Mouse (Mus musculus): ENCODE results near the gene Sar1a. TPM values are rescaled to one million over a fixed set of nuclear protein-coding genes. Genes with fewer than 3 reads are reported as not detected.

The Sar1a gene
- polyA plus RNA-seq, 1 experiment from 2014 or later = 185 TPM

- Histone ChIP-seq H3K4me1 (ENCODE audit: control insufficient read depth, insufficient read depth, low read length) (no peaks in the 10 kb centered on the region), H3K4me3 (ENCODE audit: low read depth, low read length) (no peak overlapping the region), H3K9ac (replicated peaks; ENCODE audit: low read depth, low read length) (no peak overlapping the region), H3K27me3 (ENCODE audit: control insufficient read depth, insufficient read depth, low read length) (no peaks in the 10 kb centered on the region), H3K36me3 (ENCODE audit: control insufficient read depth, insufficient read depth, low read length) (peaks cover 45% of the 10 kb centered on the region), H3K27ac (ENCODE audit: low read depth, low read length) (no peak overlapping the region), H3K4me2 (ENCODE audit: low read depth, low read length) (no peak overlapping the region), H3K9me3 (ENCODE audit: control insufficient read depth, low read length) (no peaks in the 10 kb centered on the region)
- no peak for ATAC-seq (ENCODE audit: low read depth)
Measured at GRCm38 (mm10) chr10:61669896-61670295, 10.2 kb upstream of the Sar1a start.

- H3K27ac ChIP-seq (ENCODE audit: low read depth, low read length) = no peak overlapping the region
- WGBS = 97% methylated on average over 3 of the region's 3 CpGs
- H3K27me3 ChIP-seq (ENCODE audit: control insufficient read depth, insufficient read depth, low read length) = no peaks in the 10 kb centered on the region
- H3K9me3 ChIP-seq (ENCODE audit: control insufficient read depth, low read length) = no peaks in the 10 kb centered on the region
- ATAC-seq (ENCODE audit: low read depth) = no peak
- H3K4me1 ChIP-seq (ENCODE audit: control insufficient read depth, insufficient read depth, low read length) = no peaks in the 10 kb centered on the region
- no peak overlapping the region for H3K4me2 ChIP-seq (ENCODE audit: low read depth, low read length)
- no peak overlapping the region for H3K9ac ChIP-seq (replicated peaks; ENCODE audit: low read depth, low read length)
- no peak overlapping the region for H3K4me3 ChIP-seq (ENCODE audit: low read depth, low read length)
- peaks cover 41% of the 10 kb centered on the region for H3K36me3 ChIP-seq (ENCODE audit: control insufficient read depth, insufficient read depth, low read length)
Measured at GRCm38 (mm10) chr10:61670758-61671157, 9.3 kb upstream of the Sar1a start.

GRCm38 (mm10) chr10:61675935-61676334 lies 4.2 kb upstream of the Sar1a start:
- no peak overlapping the region for H3K4me3 ChIP-seq (ENCODE audit: low read depth, low read length)
- no peak overlapping the region for H3K9ac ChIP-seq (replicated peaks; ENCODE audit: low read depth, low read length)
- H3K9me3 ChIP-seq (ENCODE audit: control insufficient read depth, low read length) = no peaks in the 10 kb centered on the region
- H3K27me3 ChIP-seq (ENCODE audit: control insufficient read depth, insufficient read depth, low read length) = no peaks in the 10 kb centered on the region
- no peak overlapping the region for H3K27ac ChIP-seq (ENCODE audit: low read depth, low read length)
- 90% methylated on average over 3 of the region's 3 CpGs for WGBS
- H3K36me3 ChIP-seq (ENCODE audit: control insufficient read depth, insufficient read depth, low read length) = peaks cover 23% of the 10 kb centered on the region
- no peak overlapping the region for H3K4me2 ChIP-seq (ENCODE audit: low read depth, low read length)
- ATAC-seq (ENCODE audit: low read depth) = no peak
- H3K4me1 ChIP-seq (ENCODE audit: control insufficient read depth, insufficient read depth, low read length) = peaks cover 2% of the 10 kb centered on the region

GRCm38 (mm10) chr10:61679545-61679944 lies 554 bp upstream of the Sar1a start:
- Histone ChIP-seq H3K27ac (ENCODE audit: low read depth, low read length) (peak overlapping the region; percentile 82), H3K4me2 (ENCODE audit: low read depth, low read length) (peak overlapping the region; percentile 92), H3K36me3 (ENCODE audit: control insufficient read depth, insufficient read depth, low read length) (peaks cover 7% of the 10 kb centered on the region; the same call in 1 of the 2 replicates), H3K27me3 (ENCODE audit: control insufficient read depth, insufficient read depth, low read length) (no peaks in the 10 kb centered on the region), H3K9ac (replicated peaks; ENCODE audit: low read depth, low read length) (peak overlapping the region; percentile 94), H3K4me1 (ENCODE audit: control insufficient read depth, insufficient read depth, low read length) (peaks cover 11% of the 10 kb centered on the region), H3K9me3 (ENCODE audit: control insufficient read depth, low read length) (no peaks in the 10 kb centered on the region), H3K4me3 (ENCODE audit: low read depth, low read length) (peak overlapping the region; percentile 96)
- WGBS = 39% methylated on average over 9 of the region's 9 CpGs
- ATAC-seq (ENCODE audit: low read depth) = peak; percentile 15

GRCm38 (mm10) chr10:61689405-61689804 lies 9.3 kb downstream of the Sar1a start:
- no peak for ATAC-seq (ENCODE audit: low read depth)
- H3K27ac ChIP-seq (ENCODE audit: low read depth, low read length) = no peak overlapping the region
- H3K4me1 ChIP-seq (ENCODE audit: control insufficient read depth, insufficient read depth, low read length) = no peaks in the 10 kb centered on the region
- H3K9me3 ChIP-seq (ENCODE audit: control insufficient read depth, low read length) = no peaks in the 10 kb centered on the region
- peaks cover 59% of the 10 kb centered on the region for H3K36me3 ChIP-seq (ENCODE audit: control insufficient read depth, insufficient read depth, low read length)
- H3K4me2 ChIP-seq (ENCODE audit: low read depth, low read length) = no peak overlapping the region
- H3K4me3 ChIP-seq (ENCODE audit: low read depth, low read length) = no peak overlapping the region
- H3K9ac ChIP-seq (replicated peaks; ENCODE audit: low read depth, low read length) = no peak overlapping the region
- 91% methylated on average over 8 of the region's 8 CpGs for WGBS
- H3K27me3 ChIP-seq (ENCODE audit: control insufficient read depth, insufficient read depth, low read length) = no peaks in the 10 kb centered on the region

- WGBS = 73% methylated on average over 4 of the region's 4 CpGs
- Histone ChIP-seq H3K9ac (replicated peaks; ENCODE audit: low read depth, low read length) (no peak overlapping the region), H3K4me3 (ENCODE audit: low read depth, low read length) (no peak overlapping the region), H3K27ac (ENCODE audit: low read depth, low read length) (no peak overlapping the region), H3K36me3 (ENCODE audit: control insufficient read depth, insufficient read depth, low read length) (peaks cover 31% of the 10 kb centered on the region), H3K4me1 (ENCODE audit: control insufficient read depth, insufficient read depth, low read length) (peaks cover 13% of the 10 kb centered on the region), H3K27me3 (ENCODE audit: control insufficient read depth, insufficient read depth, low read length) (no peaks in the 10 kb centered on the region), H3K9me3 (ENCODE audit: control insufficient read depth, low read length) (no peaks in the 10 kb centered on the region), H3K4me2 (ENCODE audit: low read depth, low read length) (no peak overlapping the region)
- no peak for ATAC-seq (ENCODE audit: low read depth)
Measured at GRCm38 (mm10) chr10:61693563-61693962, 13.5 kb downstream of the Sar1a start.

GRCm38 (mm10) chr10:61694870-61695670 lies 15.0 kb downstream of the Sar1a start, which contains the start of gene Tysnd1:
Gene Tysnd1 (plus strand): TSS chr10:61695514.
- peak; percentile 97 for ATAC-seq (ENCODE audit: low read depth)
- Histone ChIP-seq H3K36me3 (ENCODE audit: control insufficient read depth, insufficient read depth, low read length) (peaks cover 25% of the 10 kb centered on the region), H3K27ac (ENCODE audit: low read depth, low read length) (peak within 1 kb of the TSS; percentile 76), H3K4me2 (ENCODE audit: low read depth, low read length) (peak within 1 kb of the TSS; percentile 100), H3K9ac (replicated peaks; ENCODE audit: low read depth, low read length) (peak within 1 kb of the TSS; percentile 65), H3K4me1 (ENCODE audit: control insufficient read depth, insufficient read depth, low read length) (peaks cover 13% of the 10 kb centered on the region), H3K9me3 (ENCODE audit: control insufficient read depth, low read length) (no peaks in the 10 kb centered on the region), H3K4me3 (ENCODE audit: low read depth, low read length) (peak within 1 kb of the TSS; percentile 76), H3K27me3 (ENCODE audit: control insufficient read depth, insufficient read depth, low read length) (no peaks in the 10 kb centered on the region)
- under 1% methylated on average over 42 of the region's 42 CpGs for WGBS

GRCm38 (mm10) chr10:61695703-61696559 lies 15.8 kb downstream of the Sar1a start:
- Histone ChIP-seq H3K27ac (ENCODE audit: low read depth, low read length) (peak overlapping the region; percentile 76), H3K9me3 (ENCODE audit: control insufficient read depth, low read length) (no peaks in the 10 kb centered on the region), H3K4me1 (ENCODE audit: control insufficient read depth, insufficient read depth, low read length) (peaks cover 13% of the 10 kb centered on the region), H3K36me3 (ENCODE audit: control insufficient read depth, insufficient read depth, low read length) (peaks cover 22% of the 10 kb centered on the region), H3K9ac (replicated peaks; ENCODE audit: low read depth, low read length) (peak overlapping the region; percentile 65), H3K27me3 (ENCODE audit: control insufficient read depth, insufficient read depth, low read length) (no peaks in the 10 kb centered on the region), H3K4me2 (ENCODE audit: low read depth, low read length) (peak overlapping the region; percentile 100), H3K4me3 (ENCODE audit: low read depth, low read length) (peak overlapping the region; percentile 76)
- peak; percentile 3; the same call in 1 of the 2 replicates for ATAC-seq (ENCODE audit: low read depth)
- under 1% methylated on average over 75 of the region's 111 CpGs for WGBS

GRCm38 (mm10) chr10:61696560-61696823 lies 16.4 kb downstream of the Sar1a start:
- 14% methylated on average over 19 of the region's 19 CpGs for WGBS
- ATAC-seq (ENCODE audit: low read depth) = no peak
- H3K4me2 ChIP-seq (ENCODE audit: low read depth, low read length) = peak overlapping the region; percentile 100
- H3K27ac ChIP-seq (ENCODE audit: low read depth, low read length) = no peak overlapping the region
- H3K4me3 ChIP-seq (ENCODE audit: low read depth, low read length) = peak overlapping the region; percentile 76
- peaks cover 18% of the 10 kb centered on the region for H3K36me3 ChIP-seq (ENCODE audit: control insufficient read depth, insufficient read depth, low read length)
- no peaks in the 10 kb centered on the region for H3K27me3 ChIP-seq (ENCODE audit: control insufficient read depth, insufficient read depth, low read length)
- H3K9me3 ChIP-seq (ENCODE audit: control insufficient read depth, low read length) = no peaks in the 10 kb centered on the region
- peak overlapping the region; percentile 65 for H3K9ac ChIP-seq (replicated peaks; ENCODE audit: low read depth, low read length)
- H3K4me1 ChIP-seq (ENCODE audit: control insufficient read depth, insufficient read depth, low read length) = peaks cover 13% of the 10 kb centered on the region

Measured in neural tube, embryonic 14.5 days (tissue).